Mouse (Mus musculus): ENCODE data around the gene Rpl31.

Rpl31 gene

GRCm38 (mm10) chr1:39367045-39367444 is 597 bp upstream of the Rpl31 start:
- DNase-seq (ENCODE audit: low read depth, low spot score) = peak; percentile 46

GRCm38 (mm10) chr1:39368267-39368841 is 712 bp downstream of the Rpl31 start:
- peak; percentile 37 for DNase-seq (ENCODE audit: low read depth, low spot score)

GRCm38 (mm10) chr1:39370431-39370830 is 2.8 kb downstream of the Rpl31 start:
- DNase-seq (ENCODE audit: low read depth, low spot score) = no peak

DNA sequence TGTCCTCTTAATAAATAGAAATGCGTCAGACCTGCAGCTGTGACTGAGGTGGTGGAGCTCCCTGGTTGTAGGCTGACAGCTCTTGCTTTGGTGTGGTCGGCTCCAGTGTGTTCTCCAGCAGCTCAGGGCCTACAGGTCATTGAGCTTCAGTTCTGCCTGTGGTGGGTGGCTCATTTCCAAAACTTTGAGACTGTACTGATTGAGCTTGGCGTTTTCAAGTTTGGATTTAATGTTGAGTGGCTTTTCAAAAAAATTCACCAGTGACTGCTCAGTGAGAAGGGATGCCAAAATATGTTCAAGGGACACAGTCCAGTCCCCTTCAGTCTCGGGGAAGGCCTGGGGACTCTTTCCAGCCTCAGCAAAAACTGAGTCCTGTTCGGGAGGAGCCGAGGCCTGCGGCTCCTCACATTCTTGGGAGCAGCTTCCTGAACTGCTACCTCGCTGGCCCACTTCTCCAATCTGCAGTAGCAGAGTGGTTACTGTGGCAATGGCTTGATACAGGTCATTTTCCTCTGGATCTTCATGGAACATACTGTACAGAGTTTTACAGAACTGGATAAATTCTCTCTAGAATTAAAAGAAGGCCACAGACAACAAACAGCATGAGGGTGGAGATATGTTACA is 4.7 kb downstream of the Rpl31 start:
- no peak for DNase-seq (ENCODE audit: low read depth, low spot score)

DNA sequence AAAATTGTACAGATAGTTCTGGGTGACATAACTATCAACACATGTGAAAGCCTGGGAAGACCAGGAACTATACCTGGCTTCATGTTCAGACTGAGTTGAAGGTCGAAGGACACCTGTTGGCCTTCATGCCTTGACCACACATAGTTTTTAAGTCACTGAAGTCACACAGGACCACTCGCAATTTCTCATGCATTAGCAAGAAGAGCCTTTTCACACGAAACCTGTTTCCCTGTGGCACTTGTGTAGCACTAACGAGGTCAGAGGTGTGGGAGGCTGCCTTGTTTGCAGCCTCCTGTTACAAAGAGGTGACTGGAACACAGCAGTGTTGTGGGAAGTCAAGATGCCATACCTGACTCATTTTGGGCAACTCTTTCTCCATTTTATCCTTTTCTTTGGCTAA is 5.7 kb downstream of the Rpl31 start:
- DNase-seq (ENCODE audit: low read depth, low spot score) = no peak

DNA sequence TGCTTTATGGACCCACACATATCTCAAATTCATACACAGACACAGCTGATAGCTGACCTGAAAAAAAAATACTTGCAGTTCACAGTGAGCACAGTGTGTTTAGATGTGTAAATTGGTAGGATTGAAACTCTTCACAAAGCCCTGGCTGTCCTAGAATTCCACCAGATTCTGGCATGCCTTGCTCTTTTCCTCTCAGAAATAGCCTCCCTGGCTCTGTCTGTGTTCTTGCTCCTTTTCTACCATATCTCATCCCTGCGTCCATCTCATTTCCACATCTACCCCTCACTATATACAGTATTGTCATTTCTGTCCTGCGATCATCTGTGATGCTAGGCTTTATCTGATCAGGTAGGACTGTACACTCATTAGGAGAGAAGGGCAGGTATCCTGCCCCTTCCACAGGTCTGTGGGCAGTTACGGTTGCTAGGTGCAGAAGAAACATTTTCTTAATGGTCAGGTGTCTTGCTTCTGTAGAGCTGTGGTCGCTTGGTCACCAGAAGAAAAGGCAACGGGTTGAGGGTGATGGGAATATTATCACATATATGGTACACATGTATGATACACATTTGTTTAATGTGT is 6.7 kb downstream of the Rpl31 start:
- DNase-seq (ENCODE audit: low read depth, low spot score) = no peak

DNA sequence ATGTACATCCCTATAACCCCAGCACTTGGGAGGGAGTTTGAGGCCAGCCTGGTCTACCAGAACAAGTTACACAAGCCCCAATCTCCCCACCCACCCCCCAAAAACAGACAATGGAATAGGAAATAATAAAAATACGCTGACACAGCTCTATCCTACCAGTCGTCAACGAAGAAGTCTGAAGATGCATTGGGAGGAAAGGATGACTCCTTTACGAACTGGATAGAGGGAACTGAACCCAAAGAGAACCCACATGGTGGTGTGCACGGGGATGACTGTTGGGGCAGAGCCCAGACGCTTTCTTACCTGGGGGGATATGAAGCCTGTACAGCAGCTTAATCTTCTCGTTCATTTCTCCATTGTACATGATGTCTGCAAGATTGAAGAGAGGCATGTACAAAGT is 8.5 kb downstream of the Rpl31 start:
- DNase-seq (ENCODE audit: low read depth, low spot score) = no peak

DNA sequence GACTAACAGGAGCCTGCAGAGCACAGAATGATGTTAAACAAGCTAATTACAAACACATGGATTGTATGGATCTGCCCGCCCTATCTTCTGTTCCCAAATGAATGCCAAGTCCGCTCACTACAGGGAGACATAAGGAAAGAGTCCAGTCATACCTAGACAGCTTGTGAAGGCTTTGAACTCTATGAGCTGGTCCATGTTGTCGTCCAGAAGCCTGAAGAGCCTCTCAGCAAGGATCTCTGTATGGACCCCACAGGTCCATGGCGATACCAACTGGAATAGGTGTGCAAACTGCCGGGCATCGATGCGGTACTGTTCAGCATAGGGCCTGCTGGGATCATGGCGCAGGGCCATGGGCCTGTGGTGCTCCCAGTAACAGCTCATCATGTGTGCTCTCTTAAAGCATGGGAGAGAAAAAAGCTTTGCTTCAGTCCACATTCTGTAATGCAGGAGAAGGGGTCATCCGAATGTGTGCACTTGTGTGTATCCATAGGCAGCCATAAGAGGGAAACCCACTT is 9.1 kb downstream of the Rpl31 start:
- no peak for DNase-seq (ENCODE audit: low read depth, low spot score)

- DNase-seq (ENCODE audit: low read depth, low spot score) = no peak
These were observed 10.9 kb downstream of the Rpl31 start for GRCm38 (mm10) chr1:39378540-39378939.

DNA sequence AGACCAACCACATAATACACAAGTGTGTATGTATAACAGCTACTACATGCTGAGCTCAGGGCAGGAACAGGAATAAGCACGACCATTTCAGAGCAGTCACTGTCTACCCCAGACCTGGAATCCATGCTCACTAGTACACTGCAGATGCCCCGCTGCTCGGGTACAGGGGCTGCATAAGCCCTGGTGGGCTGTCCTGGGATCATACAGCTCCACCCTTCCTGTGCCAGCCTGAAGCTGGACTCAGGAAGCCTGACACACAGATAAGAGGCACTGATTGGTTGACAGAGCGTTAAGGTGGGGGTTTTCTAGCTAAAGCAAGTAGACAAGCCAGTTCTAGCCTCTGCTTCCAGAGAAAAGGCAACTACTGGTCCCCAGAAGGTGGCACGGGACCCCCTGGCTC is 11.4 kb downstream of the Rpl31 start:
- no peak for DNase-seq (ENCODE audit: low read depth, low spot score)

GRCm38 (mm10) chr1:39381017-39381416 is 13.4 kb downstream of the Rpl31 start:
- no peak for DNase-seq (ENCODE audit: low read depth, low spot score)

DNA sequence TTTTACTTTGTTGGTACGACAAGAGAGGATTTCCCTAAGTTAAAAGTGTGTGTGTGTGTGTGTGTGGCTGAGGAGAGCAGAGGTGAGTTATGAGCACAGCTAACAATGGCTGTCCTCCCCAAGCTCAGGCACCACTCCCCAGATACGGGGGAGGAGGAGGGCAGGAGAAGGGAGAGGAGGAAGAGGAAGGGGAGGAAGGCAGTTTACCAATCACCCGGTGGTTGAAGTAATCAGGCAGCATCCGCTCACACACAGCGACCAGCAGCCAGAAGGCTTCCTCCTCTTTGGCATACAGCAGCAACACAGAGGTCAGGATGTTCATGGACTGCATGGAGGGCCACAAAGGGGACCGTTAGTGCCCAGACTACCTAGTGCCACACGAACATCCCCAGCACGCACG is 17.3 kb downstream of the Rpl31 start:
- no peak for DNase-seq (ENCODE audit: low read depth, low spot score)

GRCm38 (mm10) chr1:39386456-39386855 is 18.8 kb downstream of the Rpl31 start:
- DNase-seq (ENCODE audit: low read depth, low spot score) = no peak

DNA sequence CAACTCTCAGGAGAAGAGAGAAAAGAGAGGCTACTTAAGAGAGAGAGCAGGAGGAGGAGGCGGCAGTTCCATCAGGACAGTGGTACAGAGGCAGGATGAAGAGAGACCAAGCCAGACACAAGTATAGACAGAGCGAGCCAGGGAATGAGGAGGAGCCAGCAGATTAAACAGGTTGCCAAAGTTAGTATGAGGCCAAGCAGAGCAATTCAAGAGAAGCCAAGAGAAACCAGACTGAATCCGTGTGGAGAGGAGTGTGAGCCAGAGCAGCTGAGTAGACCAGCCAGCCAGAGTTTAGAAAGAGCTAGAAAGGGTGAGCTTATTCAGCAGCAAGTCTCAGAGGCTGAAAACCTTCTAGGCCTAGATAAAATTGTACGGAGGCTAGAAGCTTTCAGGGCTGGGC is 19.9 kb downstream of the Rpl31 start:
- no peak for DNase-seq (ENCODE audit: low read depth, low spot score)

GRCm38 (mm10) chr1:39388163-39388562 is 20.5 kb downstream of the Rpl31 start:
- DNase-seq (ENCODE audit: low read depth, low spot score) = no peak

- DNase-seq (ENCODE audit: low read depth, low spot score) = no peak
These were observed 21.7 kb downstream of the Rpl31 start for GRCm38 (mm10) chr1:39389338-39389737.

DNA sequence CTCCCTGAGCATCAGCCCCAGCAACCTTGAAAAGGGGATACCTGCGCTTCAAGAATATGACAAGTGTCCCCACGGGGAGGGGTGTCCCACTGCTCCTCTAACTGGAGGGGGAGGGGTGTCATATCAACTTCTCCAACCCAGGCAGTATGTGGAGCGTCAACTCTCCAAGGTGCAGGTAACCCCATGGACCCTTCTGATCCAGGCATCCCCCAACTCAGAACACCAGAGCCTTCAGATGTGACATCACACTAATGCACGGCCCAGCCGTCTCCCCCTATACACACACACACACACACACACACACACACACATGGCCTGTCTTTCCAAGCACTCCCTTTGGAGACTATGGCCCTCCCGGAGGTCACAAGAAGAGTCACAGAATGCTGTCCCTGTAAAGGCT is 24.0 kb downstream of the Rpl31 start:
- DNase-seq (ENCODE audit: low read depth, low spot score) = no peak

- DNase-seq (ENCODE audit: low read depth, low spot score) = peak; percentile 64
These were observed 24.5 kb downstream of the Rpl31 start for GRCm38 (mm10) chr1:39392189-39392588.

GRCm38 (mm10) chr1:39393217-39393867 is 25.7 kb downstream of the Rpl31 start:
- DNase-seq (ENCODE audit: low read depth, low spot score) = no peak

- DNase-seq (ENCODE audit: low read depth, low spot score) = no peak
These were observed 26.5 kb downstream of the Rpl31 start for GRCm38 (mm10) chr1:39394096-39394495.

DNA sequence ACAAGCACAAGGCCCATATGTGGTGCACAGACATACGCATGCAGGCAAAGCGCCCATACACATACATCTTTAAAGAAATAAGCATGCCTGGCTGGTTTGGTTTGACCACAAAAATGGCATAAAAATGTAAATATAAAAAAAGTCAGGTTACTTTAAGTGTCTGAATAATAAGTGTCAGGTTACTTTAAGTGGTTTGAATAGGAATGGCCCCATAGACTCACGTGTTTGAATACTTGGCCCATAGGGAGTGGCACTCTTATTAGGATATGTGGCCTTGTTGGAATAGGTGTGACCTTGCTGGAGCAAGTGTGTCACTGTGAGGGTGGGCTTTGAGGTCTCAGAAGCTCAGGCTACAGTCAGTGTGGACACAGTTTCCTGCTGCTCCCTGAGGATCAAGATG is 27.0 kb downstream of the Rpl31 start:
- DNase-seq (ENCODE audit: low read depth, low spot score) = no peak

DNA sequence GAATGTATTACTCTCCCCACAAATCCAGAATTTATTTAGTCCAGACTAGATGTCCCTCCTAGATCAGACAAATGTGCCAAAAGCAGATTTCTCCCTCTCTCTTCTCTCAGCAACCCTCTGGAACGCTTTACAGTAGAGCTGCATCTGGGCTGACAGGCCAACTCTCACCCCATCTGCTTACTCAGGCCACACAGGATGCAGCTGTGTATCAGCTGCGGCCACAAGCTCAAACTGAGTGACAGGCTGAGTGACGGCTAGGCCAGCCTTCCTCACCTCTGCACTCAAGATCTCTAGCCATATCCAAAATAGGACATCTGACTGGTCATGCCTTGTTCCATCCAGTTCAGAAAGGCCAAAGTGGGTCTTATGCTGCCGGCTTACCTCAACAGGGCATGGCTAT is 28.7 kb downstream of the Rpl31 start:
- no peak for DNase-seq (ENCODE audit: low read depth, low spot score)

DNA sequence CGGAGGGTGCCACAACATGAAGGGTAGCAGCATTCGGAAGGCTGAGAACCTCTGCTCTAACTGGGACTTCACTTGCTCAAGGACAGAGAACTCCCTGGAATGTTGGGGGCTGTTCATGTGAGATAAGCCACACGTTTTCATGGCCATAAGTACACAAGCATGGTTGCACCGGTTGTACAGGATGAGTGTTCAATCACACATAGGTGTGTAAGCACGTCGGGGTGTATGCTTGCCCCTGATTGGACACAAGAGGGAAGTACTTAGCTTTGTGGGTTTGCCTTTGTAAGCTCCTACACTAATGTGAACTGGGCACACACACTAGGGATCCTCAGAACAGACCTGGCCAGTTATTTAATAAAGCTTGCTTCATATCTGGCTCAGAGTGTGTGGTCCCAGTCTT is 30.6 kb downstream of the Rpl31 start:
- DNase-seq (ENCODE audit: low read depth, low spot score) = no peak
